Mouse (Mus musculus): ENCODE data around the gene Hnrnpr.

The Hnrnpr gene

DNA sequence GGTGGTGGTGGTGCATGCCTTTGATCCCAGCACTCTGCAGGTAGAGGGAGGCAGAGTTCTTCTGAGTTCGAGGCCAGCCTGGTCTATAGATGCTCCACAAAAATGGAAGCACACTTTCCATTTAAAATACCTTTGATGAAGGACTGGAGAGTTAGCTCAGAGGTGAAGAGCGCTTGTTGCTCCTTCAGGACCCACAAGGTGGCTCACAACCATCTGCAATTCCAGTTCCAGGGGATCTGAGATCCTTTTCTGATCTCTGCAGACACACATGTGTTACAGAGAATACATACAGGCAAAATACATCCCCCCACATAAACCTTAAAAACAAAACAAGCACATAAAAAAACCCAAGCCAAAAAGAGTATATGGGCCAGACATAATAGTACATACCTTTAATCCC lies 2.4 kb upstream of the Hnrnpr start:
- in situ Hi-C loops (cut with MboI) = no loop called here

DNA sequence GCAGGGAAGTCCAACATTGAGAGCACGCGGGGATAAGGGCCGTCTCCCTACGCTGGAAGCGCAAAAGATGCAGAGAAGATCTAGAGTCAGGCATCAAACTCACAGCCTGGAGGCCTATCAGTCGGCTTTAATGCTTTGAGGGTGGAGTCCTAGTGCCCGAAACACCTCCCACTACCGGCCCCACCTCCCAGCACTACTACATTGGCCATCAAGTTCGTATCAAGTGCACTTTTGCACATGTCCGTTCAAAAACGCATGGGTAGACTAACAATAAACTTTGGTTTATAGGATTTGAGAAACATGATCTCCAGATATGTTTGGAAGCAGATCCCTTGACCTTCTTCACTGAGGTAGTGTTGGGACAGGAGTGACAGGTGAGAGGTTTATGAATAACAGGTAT lies 962 bp upstream of the Hnrnpr start:
- in situ Hi-C loops (cut with MboI) = no loop called here

DNA sequence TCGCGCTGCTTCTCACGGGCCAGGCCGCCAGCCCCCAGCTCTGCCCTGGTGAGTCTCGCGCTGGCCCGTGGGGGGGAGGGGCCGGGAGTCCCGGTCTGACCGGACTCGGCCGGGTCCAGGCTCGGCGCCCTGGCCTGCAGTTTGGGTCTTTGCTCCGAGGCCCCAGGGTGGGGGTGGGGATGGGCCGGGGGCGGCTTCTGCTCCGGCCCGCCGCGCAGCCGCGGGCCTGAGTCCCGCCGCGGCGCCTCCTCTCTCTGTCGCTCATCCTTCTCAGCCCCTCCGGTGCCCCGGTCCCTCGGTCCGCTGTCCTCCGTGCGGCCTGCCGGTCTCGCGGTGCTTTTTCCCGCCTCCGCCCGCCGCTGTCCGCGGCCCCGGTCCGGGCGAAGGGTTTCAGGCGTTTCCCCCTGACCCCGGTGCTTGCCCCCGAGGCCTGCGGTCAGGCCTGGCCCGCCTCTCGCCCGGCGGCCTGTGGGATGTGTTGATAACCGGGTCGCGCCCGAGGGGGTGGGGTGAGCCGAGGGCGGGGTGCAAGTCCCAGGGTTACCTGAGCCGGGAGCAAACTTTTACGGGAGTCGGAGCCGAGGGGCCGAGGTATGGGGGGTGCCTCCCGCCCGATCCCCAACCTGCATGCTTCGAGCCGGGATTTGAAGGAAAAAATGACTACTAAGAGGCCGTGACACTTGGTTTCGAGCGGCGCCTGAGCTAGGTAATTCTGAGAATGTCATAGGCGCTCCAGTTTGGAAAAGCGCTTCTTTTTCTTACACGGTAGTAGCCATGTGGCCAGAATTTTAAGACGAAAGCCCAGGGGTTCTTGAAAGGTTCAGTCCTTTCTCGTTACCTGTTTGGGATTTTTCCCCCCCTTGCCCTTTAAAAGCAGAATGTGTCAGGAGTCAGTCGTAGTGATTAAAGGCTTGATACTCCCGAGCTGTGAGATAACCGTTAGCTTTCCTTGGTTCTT lies 579 bp downstream of the Hnrnpr start:
- in situ Hi-C loops (cut with MboI) = no loop called here

DNA sequence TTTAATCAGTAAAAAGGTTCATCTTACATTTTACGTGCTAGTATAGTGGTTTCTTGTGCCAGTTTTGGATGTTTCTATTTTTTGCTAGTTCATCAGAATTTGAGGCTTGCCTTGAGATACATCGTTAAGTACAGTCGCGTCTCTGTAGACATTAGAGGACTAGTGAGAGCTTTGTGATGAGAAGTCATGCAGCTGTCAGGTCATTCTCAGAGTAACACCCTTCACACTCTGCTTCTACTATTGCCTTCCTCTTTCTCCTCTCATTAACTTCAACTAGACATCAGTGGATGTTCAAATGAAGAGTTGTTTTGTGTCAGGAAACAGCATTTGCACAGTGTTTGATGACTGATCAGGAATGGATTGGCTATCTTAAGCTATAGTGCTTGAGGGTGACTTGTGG lies 1.9 kb downstream of the Hnrnpr start:
- in situ Hi-C loops (cut with MboI) = no loop called here

DNA sequence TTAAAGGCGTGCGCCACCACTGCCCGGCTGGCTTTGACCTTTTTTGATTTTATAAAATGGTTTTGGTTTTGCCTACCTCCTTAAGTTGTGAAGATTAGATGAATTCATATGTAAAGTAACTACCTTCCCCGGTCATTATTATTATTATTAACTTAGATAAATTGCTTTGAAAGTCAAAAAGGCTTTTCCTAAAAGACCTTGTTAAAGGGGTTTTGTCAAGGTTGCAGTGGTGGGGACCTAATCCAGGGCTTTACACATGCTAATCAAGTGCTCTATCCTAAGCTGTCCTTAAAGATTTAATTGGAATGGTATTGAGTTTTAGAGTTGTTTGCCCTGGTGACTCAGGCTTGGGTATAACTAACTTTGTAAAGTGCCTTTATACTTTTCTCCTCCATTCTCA lies 6.9 kb downstream of the Hnrnpr start:
- in situ Hi-C loops (cut with MboI) = no loop called here

DNA sequence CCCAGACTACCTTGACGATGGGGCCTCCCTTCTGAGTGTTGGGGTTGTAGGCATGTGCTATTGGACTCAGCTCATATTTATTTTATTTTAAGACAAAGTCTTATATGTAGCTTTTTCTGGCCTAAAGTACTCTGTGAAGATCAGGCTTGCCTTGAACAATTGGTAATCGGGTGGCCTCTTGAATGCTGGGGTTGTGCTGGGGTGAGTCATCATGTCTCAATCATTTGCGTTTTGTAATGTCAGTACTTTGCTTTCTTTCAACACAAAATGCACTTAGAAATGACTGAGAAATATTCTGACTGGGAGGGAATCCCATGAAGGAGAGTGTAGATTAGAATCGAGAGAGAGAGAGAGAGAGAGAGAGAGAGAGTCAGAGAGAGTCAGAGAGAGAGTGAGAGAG lies 9.3 kb downstream of the Hnrnpr start:
- in situ Hi-C loops (cut with MboI) = no loop called here

DNA sequence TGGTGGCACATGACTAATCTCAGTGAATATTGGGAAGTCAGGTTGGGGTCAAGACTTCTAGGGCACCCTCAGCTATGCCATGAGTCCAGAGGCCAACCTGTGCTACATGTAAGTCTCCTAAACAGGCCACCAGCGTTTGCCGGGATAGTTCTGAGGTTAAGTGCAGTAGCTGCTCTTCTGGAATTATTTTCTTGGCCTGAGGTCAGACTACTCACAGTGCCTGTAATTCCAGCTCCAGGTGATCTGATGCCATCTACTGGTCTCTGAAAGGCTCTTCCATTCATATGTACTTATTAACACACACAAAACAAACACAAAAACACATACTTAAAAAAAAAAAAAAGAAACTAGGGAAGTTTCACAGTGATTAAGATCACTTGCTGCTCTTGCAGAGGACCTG lies 13.5 kb downstream of the Hnrnpr start:
- in situ Hi-C loops (cut with MboI) = no loop called here

DNA sequence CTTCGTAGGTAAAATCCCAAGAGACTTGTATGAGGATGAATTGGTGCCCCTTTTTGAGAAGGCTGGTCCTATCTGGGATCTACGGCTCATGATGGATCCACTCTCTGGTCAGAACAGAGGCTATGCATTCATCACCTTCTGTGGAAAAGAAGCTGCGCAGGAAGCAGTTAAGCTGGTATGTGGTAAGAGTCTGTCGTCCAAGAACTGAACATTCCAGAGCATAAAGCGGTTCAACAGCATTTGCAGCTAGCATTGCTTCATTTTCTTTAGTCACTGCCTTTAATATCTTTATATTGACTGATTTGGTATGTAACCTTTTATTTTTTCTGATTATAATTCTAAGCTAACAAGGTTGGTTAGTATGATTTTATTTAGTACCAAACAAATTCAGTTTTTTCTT lies 16.5 kb downstream of the Hnrnpr start:
- in situ Hi-C loops (cut with MboI) = no loop called here

DNA sequence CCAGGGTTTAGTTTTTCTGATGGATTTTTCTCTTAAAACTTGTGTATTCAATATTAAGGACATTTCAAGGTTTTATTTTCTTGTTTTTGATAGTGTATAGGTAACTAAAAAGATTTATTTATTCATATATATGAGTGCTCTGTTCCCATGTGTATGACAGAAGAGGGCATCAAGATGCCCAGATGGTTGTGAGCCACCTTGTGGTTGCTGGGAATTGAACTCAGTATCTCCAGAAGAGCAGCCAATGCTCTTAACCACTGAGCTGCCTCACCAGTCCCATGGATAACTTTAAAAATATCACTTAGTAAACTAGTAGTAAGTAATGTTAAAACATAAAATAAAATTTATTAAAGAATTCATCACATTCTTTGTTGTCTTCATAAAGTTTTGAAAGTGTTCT lies 17.4 kb downstream of the Hnrnpr start:
- in situ Hi-C loops (cut with MboI) = no loop called here

DNA sequence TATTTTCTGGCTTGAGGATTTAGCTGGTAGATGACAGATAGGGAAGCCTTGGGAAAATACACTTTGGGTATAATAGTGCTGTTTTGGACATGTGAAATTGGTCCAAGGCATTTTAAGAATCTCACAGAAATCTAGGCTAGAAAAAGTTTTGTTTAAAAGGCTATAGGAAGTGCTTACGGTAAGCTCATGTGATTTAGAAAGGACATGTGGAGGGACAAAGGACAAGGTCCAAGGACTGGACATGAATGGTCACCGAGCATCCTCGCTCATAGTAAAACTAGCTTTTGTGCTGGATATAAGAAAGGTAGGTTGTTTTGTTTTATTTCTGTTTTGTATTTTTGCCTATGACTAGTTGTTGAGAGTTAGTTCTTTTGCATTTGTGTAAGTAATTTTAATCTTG lies 21.0 kb downstream of the Hnrnpr start:
- in situ Hi-C loops (cut with MboI) = no loop called here

DNA sequence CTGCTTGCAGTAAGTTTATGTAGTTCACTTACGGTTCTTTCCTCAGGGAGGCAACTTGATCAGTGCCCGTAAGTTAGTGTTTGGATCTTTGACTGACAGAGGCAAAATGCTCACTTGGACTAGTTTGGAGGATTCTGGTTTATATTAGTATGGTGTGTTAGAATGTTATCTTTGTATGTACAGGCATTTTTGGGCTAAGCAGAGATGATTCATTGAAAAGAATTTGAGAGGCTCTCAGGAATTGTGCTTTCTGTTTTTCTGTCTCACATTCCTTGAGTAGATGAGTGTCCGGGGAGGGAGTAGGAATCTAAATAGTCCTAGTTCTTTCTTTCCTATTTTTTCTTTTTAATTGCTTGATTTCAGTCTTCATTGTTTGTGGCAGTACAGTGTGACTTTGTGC lies 22.4 kb downstream of the Hnrnpr start:
- in situ Hi-C loops (cut with MboI) = no loop called here

DNA sequence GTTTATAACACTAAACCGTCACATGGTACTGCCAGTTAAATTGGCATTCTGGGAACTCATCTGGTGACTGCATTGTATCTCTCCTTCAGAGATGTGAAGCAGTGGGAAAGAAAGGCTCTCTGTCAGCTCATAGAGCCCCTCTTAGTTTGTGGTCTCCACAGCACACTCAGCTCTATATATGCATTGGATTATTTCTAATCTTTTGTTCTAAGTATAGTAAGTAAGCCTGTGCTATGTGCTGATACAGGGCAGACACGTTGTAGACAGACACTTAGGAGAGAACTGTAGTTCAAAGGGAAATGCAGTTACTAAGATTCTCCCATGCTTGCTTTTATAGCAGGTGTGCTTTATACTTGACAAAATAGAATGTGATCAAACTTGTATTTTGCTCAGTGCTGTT lies 24.3 kb downstream of the Hnrnpr start:
- in situ Hi-C loops (cut with MboI) = no loop called here

DNA sequence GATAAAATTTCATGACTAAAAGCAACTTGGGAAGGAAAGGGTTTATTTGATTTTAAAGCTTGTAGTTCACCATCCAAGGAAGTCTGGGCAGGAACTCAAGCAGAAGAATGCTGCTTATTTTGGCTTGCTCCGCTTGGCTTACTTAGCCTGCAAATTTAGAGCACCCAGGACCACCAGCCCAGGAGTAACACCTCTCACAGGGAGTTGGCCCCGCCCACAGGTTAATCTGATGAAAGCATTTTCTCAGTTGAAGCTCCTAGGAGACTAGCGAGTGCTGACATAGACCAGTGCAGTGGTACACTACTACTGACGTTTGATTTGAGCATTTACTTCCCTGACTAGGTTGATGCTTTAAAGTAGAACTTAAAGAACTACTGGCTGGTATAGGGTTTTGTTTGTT lies 26.4 kb downstream of the Hnrnpr start:
- in situ Hi-C loops (cut with MboI) = no loop called here

DNA sequence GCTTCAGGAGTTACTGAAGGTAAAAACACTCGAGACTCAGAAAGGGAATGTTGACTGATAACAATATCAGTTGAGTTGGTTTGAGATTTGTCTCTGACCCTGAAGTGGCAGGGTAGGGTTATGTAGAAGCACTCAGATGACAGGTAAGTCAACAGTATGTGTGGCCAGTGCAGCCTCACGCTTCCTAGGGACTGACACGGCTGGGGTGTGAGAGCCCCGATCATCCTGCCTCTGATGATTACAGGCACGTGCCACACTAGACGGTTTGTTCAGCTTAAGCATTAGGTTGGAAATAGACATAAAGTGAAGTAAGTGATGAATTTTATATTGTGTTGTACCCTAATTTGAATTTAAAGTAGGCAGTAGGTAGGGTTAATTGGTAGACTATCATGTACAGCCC lies 38.9 kb downstream of the Hnrnpr start:
- in situ Hi-C loops (cut with MboI) = no loop called here

DNA sequence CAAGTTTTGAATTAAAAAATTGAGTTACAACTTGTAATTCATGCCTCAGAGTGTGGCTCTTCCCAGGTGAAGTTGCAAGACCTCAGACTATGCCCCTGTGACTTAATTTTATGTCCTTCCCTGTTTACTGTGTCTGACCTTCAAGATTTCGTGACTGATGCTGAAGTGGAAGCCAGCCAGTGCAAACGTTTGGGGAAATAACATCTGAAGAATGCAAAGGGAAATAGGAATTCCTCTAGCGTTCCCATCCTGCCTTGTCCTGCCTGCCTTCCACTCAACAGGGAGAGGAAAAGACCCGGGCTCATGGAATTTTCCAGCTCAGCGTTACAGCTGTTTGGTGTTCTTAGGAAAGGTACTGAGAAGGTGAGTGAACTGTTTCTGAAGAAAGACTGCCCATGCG lies 46.3 kb downstream of the Hnrnpr start:
- in situ Hi-C loops (cut with MboI) = no loop called here

DNA sequence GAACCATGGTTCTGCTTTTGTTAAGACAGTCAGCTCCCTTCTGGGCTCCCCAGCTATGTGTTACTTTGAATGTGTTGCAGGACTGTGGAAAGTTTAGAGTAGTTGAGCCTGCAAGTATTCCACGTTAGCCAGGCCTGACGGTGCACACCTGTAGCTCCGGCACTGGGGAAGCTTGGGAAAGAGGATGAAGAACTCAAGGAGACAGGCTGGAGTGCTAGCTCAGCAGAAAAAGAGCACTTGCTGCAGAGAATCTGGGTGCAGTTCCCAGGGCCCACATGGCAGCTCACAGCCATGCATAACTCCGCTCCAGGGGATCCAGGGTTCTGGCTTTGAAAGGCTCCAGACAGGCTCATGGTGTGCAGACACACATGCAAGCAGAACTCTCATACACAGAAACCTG lies 46.7 kb downstream of the Hnrnpr start:
- in situ Hi-C loops (cut with MboI) = no loop called here

DNA sequence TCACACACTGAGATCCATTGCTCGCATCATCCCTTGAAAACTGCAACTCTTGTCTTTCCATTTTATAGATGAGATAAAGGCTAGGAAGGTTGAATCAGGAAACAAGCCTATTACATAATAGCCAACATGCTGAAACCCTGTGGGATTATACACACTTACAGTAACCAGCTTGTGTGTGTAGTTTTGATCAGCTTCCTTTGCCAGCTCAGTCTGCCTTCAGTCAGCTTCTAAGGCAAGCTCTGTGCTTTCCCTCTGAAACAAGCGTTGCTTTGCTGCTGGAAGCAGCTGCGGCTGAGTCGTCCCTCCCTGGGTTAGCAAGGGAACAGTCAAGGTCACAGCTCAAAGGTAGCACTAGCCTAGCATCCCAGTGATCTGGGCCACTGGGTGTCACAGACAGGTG lies 57.1 kb downstream of the Hnrnpr start:
- in situ Hi-C loops (cut with MboI) = no loop called here

DNA sequence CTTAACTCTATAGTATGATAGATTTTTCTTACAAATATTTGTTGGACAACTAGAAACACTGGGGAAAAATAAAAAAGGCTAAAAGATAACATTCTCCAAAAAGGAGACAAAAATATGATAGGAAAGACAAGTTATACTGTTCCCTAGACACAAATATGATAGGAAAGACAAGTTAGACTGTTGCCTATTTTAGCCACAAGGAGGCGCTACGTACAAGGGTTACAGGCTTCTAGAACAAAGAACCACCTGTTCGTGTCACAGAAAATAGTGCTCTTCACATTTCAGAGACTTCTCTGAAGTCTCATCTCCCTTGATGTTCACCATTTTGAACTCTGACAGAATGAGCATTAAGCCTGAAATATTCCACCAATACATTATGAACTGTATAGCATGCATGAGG lies 59.0 kb downstream of the Hnrnpr start:
- in situ Hi-C loops (cut with MboI) = no loop called here

DNA sequence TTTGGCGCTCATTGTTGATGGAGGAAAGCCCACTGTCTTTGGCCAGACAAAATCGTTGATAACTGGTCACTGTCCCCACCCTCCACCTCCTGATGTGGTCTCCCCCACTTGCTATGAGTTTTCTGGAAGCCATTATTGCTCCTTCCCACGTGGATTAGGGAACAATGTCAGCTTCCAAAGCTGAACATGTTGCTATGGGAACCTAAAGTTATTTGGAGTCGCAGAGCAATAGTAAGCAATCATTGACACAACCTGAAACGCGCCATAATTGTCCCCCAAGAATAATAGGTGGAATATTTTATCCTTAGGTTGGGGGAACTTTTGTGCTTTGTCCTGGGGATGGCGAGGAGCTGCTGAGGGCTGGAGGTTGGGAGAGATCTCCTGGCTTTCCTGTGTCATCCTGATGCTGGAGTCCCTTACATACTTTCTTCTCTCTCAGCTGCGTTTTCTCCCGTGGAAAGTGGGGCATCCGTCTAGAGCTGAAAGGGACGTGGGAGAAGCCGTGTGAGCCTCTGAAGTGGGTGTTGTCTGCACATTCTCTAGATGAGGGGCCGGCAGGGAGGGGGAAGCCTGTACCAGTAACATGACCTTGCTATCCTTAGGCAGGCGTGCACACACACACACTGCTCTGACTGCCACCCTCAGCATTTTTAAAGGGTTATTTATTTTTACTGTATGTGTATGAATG lies 62.9 kb downstream of the Hnrnpr start:
- in situ Hi-C loops (cut with MboI) = no loop called here

DNA sequence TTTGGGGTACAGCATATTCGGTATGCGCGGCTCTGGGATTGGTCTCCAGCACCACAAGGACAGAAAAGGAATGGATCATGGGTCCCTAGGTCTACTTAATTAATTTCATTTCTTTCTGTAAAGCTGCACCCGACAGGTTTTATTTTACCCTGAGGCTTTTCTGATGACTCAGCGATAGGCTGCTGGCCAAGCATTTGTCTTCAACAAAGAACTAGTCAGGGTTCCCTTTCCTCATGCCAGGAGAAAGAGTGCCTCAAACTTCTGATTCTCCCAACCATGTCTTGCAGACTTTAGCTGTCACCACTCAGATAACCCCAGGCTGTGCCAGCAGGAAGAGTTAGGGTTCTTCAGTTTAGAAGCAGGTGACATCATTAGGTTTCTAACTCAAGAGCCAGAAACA lies 66.3 kb downstream of the Hnrnpr start:
- in situ Hi-C loops (cut with MboI) = no loop called here

DNA sequence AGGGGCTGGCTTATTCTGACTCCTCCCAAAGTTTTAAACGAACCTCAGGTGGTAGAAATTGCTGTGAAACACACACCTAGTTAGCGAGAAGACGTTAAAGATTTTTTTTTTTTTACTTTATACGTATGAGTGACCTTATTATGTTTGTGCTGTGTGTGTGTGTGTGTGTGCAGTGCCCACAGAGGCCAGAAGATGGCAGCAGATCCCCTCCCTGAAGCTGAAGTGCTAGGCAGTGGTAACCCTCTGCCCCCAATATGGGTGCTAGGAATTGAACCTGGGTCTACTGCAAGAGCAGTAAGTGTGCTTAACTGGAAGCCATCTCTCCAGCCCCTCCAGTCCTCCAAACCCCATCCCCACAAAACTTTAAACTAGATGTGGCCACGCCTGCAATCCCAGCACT lies 72.3 kb downstream of the Hnrnpr start:
- in situ Hi-C loops (cut with MboI) = no loop called here

DNA sequence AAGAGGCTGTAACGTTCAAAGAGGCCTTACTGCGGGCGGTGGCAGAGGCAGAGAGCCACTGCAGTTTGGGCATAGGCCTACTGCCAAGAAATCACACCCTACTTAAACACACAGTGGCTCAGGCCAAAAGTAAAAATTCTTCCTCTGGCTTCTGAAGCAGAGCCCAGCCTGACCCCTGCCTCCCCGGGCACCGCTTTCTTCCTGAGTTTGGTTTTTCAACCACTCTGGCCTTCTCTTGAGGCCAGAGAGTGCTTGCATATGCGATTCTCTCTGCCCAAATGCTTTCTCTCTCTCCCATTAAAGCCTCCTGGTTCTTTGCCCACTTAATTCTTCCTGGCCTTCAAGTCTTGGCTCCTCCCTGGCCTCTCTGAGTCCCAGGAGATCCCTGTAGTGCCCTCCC lies 73.1 kb downstream of the Hnrnpr start:
- in situ Hi-C loops (cut with MboI) = no loop called here

DNA sequence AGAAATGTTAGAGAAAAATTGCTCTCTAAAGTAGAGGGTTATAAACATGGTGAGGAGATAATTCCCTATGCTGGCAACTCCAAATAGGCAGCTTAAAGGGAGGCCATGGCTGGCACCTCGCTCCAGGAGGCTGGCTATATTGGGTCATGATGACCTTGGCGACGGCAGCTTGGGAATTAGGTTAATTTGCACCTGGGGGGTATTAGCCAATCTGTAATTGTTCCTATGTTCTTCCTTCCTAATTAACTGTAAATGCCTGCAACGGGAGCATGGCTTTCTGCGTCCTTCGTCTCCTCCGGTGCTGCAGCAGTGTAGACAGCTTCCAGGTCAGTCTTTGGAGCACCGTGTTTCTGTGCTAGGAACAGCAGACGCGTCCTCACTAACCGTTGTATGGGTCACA lies 76.5 kb downstream of the Hnrnpr start:
- in situ Hi-C loops (cut with MboI) = no loop called here

DNA sequence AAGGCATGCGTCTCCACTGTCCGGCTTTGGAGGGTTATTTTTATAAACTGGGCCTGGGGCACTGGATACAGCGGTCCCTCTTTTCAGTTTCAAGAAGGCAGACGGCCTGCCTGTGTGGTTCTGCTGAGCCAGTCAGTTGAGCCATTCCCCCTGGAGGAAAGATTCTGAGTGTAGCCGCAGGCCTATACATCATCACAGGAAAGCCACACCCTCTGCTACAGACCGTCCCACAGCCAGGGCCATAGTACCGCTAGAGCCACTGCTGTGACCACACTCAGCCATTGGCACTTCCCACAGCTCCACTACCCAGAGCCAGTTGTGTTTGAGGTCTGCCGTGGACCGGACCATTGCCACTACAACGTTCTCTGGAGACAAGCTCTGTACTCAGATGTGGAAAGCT lies 91.1 kb downstream of the Hnrnpr start:
- in situ Hi-C loops (cut with MboI) = no loop called here

All from mature B cell (primary cell).